Mouse (Mus musculus): ENCODE data around the gene St8sia1. TPM values are rescaled to one million over a fixed set of nuclear protein-coding genes. Genes with fewer than 3 reads are reported as not detected.

Gene St8sia1
- total RNA-seq, 1 experiment from 2014 or later: 1.9 TPM

GRCm38 (mm10) chr6:142849326-142849725 lies 114.9 kb downstream of the St8sia1 start:
- ATAC-seq (ENCODE audit: extremely low read depth, insufficient number of reproducible peaks, low FRiP score, poor library complexity, severe bottlenecking): no peak

GRCm38 (mm10) chr6:142847914-142848674 lies 116.2 kb downstream of the St8sia1 start:
- ATAC-seq (ENCODE audit: extremely low read depth, insufficient number of reproducible peaks, low FRiP score, poor library complexity, severe bottlenecking): no peak

GRCm38 (mm10) chr6:142846855-142847254 lies 117.4 kb downstream of the St8sia1 start:
- ATAC-seq (ENCODE audit: extremely low read depth, insufficient number of reproducible peaks, low FRiP score, poor library complexity, severe bottlenecking): no peak

GRCm38 (mm10) chr6:142845066-142845465 lies 119.2 kb downstream of the St8sia1 start:
- ATAC-seq (ENCODE audit: extremely low read depth, insufficient number of reproducible peaks, low FRiP score, poor library complexity, severe bottlenecking): no peak

GRCm38 (mm10) chr6:142844061-142844460 lies 120.2 kb downstream of the St8sia1 start:
- no peak for ATAC-seq (ENCODE audit: extremely low read depth, insufficient number of reproducible peaks, low FRiP score, poor library complexity, severe bottlenecking)

GRCm38 (mm10) chr6:142838501-142838900 lies 125.8 kb downstream of the St8sia1 start:
- ATAC-seq (ENCODE audit: extremely low read depth, insufficient number of reproducible peaks, low FRiP score, poor library complexity, severe bottlenecking): no peak

GRCm38 (mm10) chr6:142837326-142837725 lies 126.9 kb downstream of the St8sia1 start:
- ATAC-seq (ENCODE audit: extremely low read depth, insufficient number of reproducible peaks, low FRiP score, poor library complexity, severe bottlenecking): no peak

- ATAC-seq (ENCODE audit: extremely low read depth, insufficient number of reproducible peaks, low FRiP score, poor library complexity, severe bottlenecking): no peak
These were observed 128.5 kb downstream of the St8sia1 start for GRCm38 (mm10) chr6:142835726-142836125.

- no peak for ATAC-seq (ENCODE audit: extremely low read depth, insufficient number of reproducible peaks, low FRiP score, poor library complexity, severe bottlenecking)
These were observed 129.3 kb downstream of the St8sia1 start for GRCm38 (mm10) chr6:142834911-142835310.

- ATAC-seq (ENCODE audit: extremely low read depth, insufficient number of reproducible peaks, low FRiP score, poor library complexity, severe bottlenecking): no peak
These were observed 132.5 kb downstream of the St8sia1 start for GRCm38 (mm10) chr6:142831706-142832105.

- ATAC-seq (ENCODE audit: extremely low read depth, insufficient number of reproducible peaks, low FRiP score, poor library complexity, severe bottlenecking): no peak
These were observed 133.0 kb downstream of the St8sia1 start for GRCm38 (mm10) chr6:142831243-142831642.

- ATAC-seq (ENCODE audit: extremely low read depth, insufficient number of reproducible peaks, low FRiP score, poor library complexity, severe bottlenecking): no peak
These were observed 134.0 kb downstream of the St8sia1 start for GRCm38 (mm10) chr6:142830221-142830620.

- no peak for ATAC-seq (ENCODE audit: extremely low read depth, insufficient number of reproducible peaks, low FRiP score, poor library complexity, severe bottlenecking)
These were observed 138.8 kb downstream of the St8sia1 start for GRCm38 (mm10) chr6:142825449-142825848.

- no peak for ATAC-seq (ENCODE audit: extremely low read depth, insufficient number of reproducible peaks, low FRiP score, poor library complexity, severe bottlenecking)
These were observed 141.1 kb downstream of the St8sia1 start for GRCm38 (mm10) chr6:142823008-142823787.

- no peak for ATAC-seq (ENCODE audit: extremely low read depth, insufficient number of reproducible peaks, low FRiP score, poor library complexity, severe bottlenecking)
These were observed 145.9 kb downstream of the St8sia1 start for GRCm38 (mm10) chr6:142818306-142818705.

GRCm38 (mm10) chr6:142815513-142815912 lies 148.7 kb downstream of the St8sia1 start:
- no peak for ATAC-seq (ENCODE audit: extremely low read depth, insufficient number of reproducible peaks, low FRiP score, poor library complexity, severe bottlenecking)

GRCm38 (mm10) chr6:142814495-142814921 lies 149.7 kb downstream of the St8sia1 start:
- ATAC-seq (ENCODE audit: extremely low read depth, insufficient number of reproducible peaks, low FRiP score, poor library complexity, severe bottlenecking): peak; percentile 54; the same call in 1 of the 2 replicates

- no peak for ATAC-seq (ENCODE audit: extremely low read depth, insufficient number of reproducible peaks, low FRiP score, poor library complexity, severe bottlenecking)
These were observed 150.2 kb downstream of the St8sia1 start for GRCm38 (mm10) chr6:142814011-142814410.

GRCm38 (mm10) chr6:142812969-142813368 lies 151.3 kb downstream of the St8sia1 start:
- ATAC-seq (ENCODE audit: extremely low read depth, insufficient number of reproducible peaks, low FRiP score, poor library complexity, severe bottlenecking): no peak

- no peak for ATAC-seq (ENCODE audit: extremely low read depth, insufficient number of reproducible peaks, low FRiP score, poor library complexity, severe bottlenecking)
These were observed 154.0 kb downstream of the St8sia1 start for GRCm38 (mm10) chr6:142810239-142810638.

All from neutrophil, adult 5-6 weeks (primary cell).